Mouse (Mus musculus) central nervous system, embryonic 18 days (tissue): Measurements from ENCODE around the gene Mok. TPM values are rescaled to one million over a fixed set of nuclear protein-coding genes. Genes with fewer than 3 reads are reported as not detected.

Experiments
- polyA plus RNA-seq: library from polyadenylated mRNA; depleted of rRNA; stranded (reverse); fragments of >200 nt; gene quantifications from 2 replicates; pipeline ENCODE4 v1.2.3, GENCODE M21; 2012; rRNA removed

The Mok gene
- polyA plus RNA-seq = 16.1 and 16.2 TPM in 2 replicates

GRCm38 (mm10) chr12:110840348-110841198 lies at the start of gene Mok:
Gene Mok (minus strand): TSS chr12:110840939.

GRCm38 (mm10) chr12:110889036-110890020 lies 48.6 kb upstream of the Mok start, which contains the start of the genes Cinp and Tecpr2:
Gene Cinp (minus strand): TSS chr12:110889145.
Gene Tecpr2 (plus strand): TSS chr12:110889264.

GRCm38 (mm10) chr12:110850010-110850928 lies 9.5 kb upstream of the Mok start, which contains the start of gene Zfp839:
Gene Zfp839 (plus strand): TSS chr12:110850253.

Other genes starting within 250 kb of the Mok start
- 301 and 309 TPM in 2 replicates for gene Dync1h1, start 239.5 kb downstream of the Mok start, polyA plus RNA-seq
- gene 1700001K19Rik, start 158.3 kb downstream of the Mok start, polyA plus RNA-seq = not detected in 2 replicates
- gene Hsp90aa1, start 138.2 kb downstream of the Mok start, polyA plus RNA-seq = 465 and 502 TPM in 2 replicates
- gene Wdr20, start 103.0 kb downstream of the Mok start, polyA plus RNA-seq = 27.8 and 28.9 TPM in 2 replicates
- 3.8 and 4.4 TPM in 2 replicates for gene Zfp839, start 9.3 kb upstream of the Mok start, polyA plus RNA-seq
- gene Cinp, start 48.2 kb upstream of the Mok start, polyA plus RNA-seq = 101 and 102 TPM in 2 replicates
- gene Tecpr2, start 48.3 kb upstream of the Mok start, polyA plus RNA-seq = 18.0 and 19.4 TPM in 2 replicates
- 7.7 and 8.8 TPM in 2 replicates for gene Ankrd9, start 138.1 kb upstream of the Mok start, polyA plus RNA-seq
- gene Rcor1, start 198.4 kb upstream of the Mok start, polyA plus RNA-seq = 14.8 and 14.9 TPM in 2 replicates